Mouse (Mus musculus) left cerebral cortex, postnatal 14 days (tissue): ENCODE results near the gene Nav1. TPM values are rescaled to one million over a fixed set of nuclear protein-coding genes. Genes with fewer than 3 reads are reported as not detected.
A peak's percentile ranks its signal among the peaks of the same experiment; 100 is the strongest.
"Not testable (repeated sequence)": the region's sequence is repeated elsewhere in the genome, so short reads cannot be mapped to it uniquely, and the experiment has no call there.

Experiments
- DNase-seq, 2 experiments: peaks; one replicate each; pipeline ENCODE4 v3.0.0; 2021 to 2022; ENCODE audit warnings: low spot score in 2 of 2, mixed read lengths in 1 of 2
- intact Hi-C: fragments of 180-260 bp; cut with DNase I; formaldehyde crosslinking; loops from one replicate; pipeline ENCODE4 v1.15.1; 2025
- total RNA-seq, 2 experiments: library from RNA; stranded (reverse); gene quantifications; 2 replicates each; pipeline ENCODE4 v1.2.3; 2021

Nav1 gene
- total RNA-seq, 2 experiments from 2014 or later = 146 to 161 TPM

GRCm38 (mm10) chr1:135507572-135508348 is 99.3 kb downstream of the Nav1 start:
- intact Hi-C loops = no loop called here

GRCm38 (mm10) chr1:135505499-135505898 is 101.6 kb downstream of the Nav1 start:
- DNase-seq = no peak
- intact Hi-C loops = no loop called here

More at GRCm38 (mm10) chr1:135507572-135508348, 99.3 kb downstream of the Nav1 start:
- no peak for DNase-seq

- peak in 1 of 2 experiments; percentile 43 for DNase-seq
- intact Hi-C loops = no loop called here
Measured at GRCm38 (mm10) chr1:135503436-135503835, 103.7 kb downstream of the Nav1 start.

- intact Hi-C loops = no loop called here
- DNase-seq = no peak
Measured at GRCm38 (mm10) chr1:135502750-135503149, 104.3 kb downstream of the Nav1 start.

GRCm38 (mm10) chr1:135502135-135502534 is 105.0 kb downstream of the Nav1 start:
- DNase-seq = no peak
- intact Hi-C loops = no loop called here

GRCm38 (mm10) chr1:135498455-135499358 is 108.4 kb downstream of the Nav1 start:
- intact Hi-C loops = no loop called here
- DNase-seq = no peak

- no peak for DNase-seq
- intact Hi-C loops = no loop called here
Measured at GRCm38 (mm10) chr1:135495048-135495447, 112.0 kb downstream of the Nav1 start.

- no peak for DNase-seq
- intact Hi-C loops = no loop called here
Measured at GRCm38 (mm10) chr1:135493862-135494261, 113.2 kb downstream of the Nav1 start.

- no peak for DNase-seq
- intact Hi-C loops = no loop called here
Measured at GRCm38 (mm10) chr1:135492406-135492805, 114.7 kb downstream of the Nav1 start.

GRCm38 (mm10) chr1:135490931-135491666 is 116.0 kb downstream of the Nav1 start:
- intact Hi-C loops = no loop called here

GRCm38 (mm10) chr1:135488879-135489278 is 118.2 kb downstream of the Nav1 start:
- DNase-seq = no peak
- intact Hi-C loops = no loop called here

More at GRCm38 (mm10) chr1:135490931-135491666, 116.0 kb downstream of the Nav1 start:
- no peak for DNase-seq

GRCm38 (mm10) chr1:135485179-135485578 is 121.9 kb downstream of the Nav1 start:
- intact Hi-C loops = no loop called here
- no peak for DNase-seq

GRCm38 (mm10) chr1:135484503-135485051 is 122.5 kb downstream of the Nav1 start:
- intact Hi-C loops, DNase-seq: not testable (repeated sequence)

GRCm38 (mm10) chr1:135483971-135484370 is 123.1 kb downstream of the Nav1 start:
- intact Hi-C loops = no loop called here
- DNase-seq = no peak

GRCm38 (mm10) chr1:135482666-135483065 is 124.4 kb downstream of the Nav1 start:
- DNase-seq = no peak
- intact Hi-C loops = no loop called here

- DNase-seq = no peak
- intact Hi-C loops = no loop called here
Measured at GRCm38 (mm10) chr1:135481656-135482055, 125.4 kb downstream of the Nav1 start.

GRCm38 (mm10) chr1:135480815-135481214 is 126.3 kb downstream of the Nav1 start:
- DNase-seq = no peak
- intact Hi-C loops = no loop called here

GRCm38 (mm10) chr1:135475571-135475895 is 131.6 kb downstream of the Nav1 start:
- intact Hi-C loops = no loop called here
- no peak for DNase-seq

GRCm38 (mm10) chr1:135474861-135475570 is 132.1 kb downstream of the Nav1 start:
- DNase-seq = no peak
- intact Hi-C loops = no loop called here
